Mouse (Mus musculus) liver, embryonic 14.5 days (tissue): ENCODE measurements around the gene Tlk1.

Experiments used
- CTCF ChIP-seq: IDR thresholded peaks from 2 replicates; pipeline ENCODE4 v1.5.1; 2016; ENCODE audit warnings: antibody characterized with exemption, low read depth, control low read depth
- EP300 ChIP-seq: IDR thresholded peaks from 2 replicates; pipeline ENCODE4 v1.6.1; 2016; ENCODE audit warnings: antibody characterized with exemption, low read depth

DNA sequence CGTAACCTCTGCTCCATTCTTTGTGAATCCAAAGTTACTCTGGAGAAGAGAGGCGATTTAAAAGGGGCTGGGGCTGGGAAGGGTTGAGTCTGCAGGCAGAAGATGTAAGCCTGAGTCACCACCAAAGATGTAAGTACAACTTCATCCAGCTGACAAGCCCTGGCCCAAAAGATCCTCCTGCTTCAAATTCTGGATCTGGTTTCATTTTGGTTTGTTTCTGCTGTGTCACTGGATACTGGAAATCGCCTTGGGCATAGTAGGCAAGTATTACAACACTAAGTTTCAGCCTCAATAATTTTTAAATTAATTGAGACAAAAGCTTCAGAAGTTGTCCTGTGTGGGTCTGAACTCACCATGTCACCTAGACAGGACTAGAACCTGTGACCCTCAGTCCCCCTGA, 43.6 kb upstream of the Tlk1 start:
- TF ChIP-seq CTCF (no peak), EP300 (no peak)
